Mouse (Mus musculus): ENCODE data around the gene Usp29. TPM values are rescaled to one million over a fixed set of nuclear protein-coding genes. Genes with fewer than 3 reads are reported as not detected.
"Not testable (repeated sequence)": the region's sequence is repeated elsewhere in the genome, so short reads cannot be mapped to it uniquely, and the experiment has no call there.

Usp29 gene
- polyA plus RNA-seq, 1 experiment from 2014 or later = 42.4 TPM

DNA sequence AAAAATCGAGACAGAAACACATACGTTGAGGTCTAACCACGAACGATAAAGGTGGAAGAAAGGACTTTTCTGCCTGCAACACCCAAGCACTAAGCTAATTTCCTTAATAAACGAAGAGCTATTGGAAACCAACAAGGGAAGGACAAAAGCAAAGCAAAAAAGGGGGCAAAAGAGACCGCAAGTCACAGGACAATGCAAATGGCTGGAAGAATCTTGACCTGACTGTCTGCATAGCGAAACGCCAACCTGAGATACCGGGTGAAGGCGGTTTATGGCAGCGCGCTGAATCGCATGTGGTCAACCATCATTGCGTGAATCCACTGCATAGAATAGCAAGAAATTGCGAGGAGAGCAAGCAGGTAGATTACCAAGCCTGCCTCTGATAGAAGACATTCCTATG is 423 bp downstream of the Usp29 start:
- Histone ChIP-seq H3K27ac (peak overlapping the region; percentile 92), H3K9ac (peak overlapping the region; percentile 71), H3K36me3 (replicated peaks) (no peaks in the 10 kb centered on the region), H3K4me2 (peak overlapping the region; percentile 50), H3K4me1 (0 out of 2 replicates have a peak, but pooled peaks cover 3% of the 10 kb centered on the region), H3K9me3 (peaks cover 20% of the 10 kb centered on the region; the same call in 1 of the 2 replicates), H3K27me3 (replicated peaks) (no peaks in the 10 kb centered on the region), H3K4me3 (peak overlapping the region; percentile 65)
- 46% methylated on average over 15 of the region's 15 CpGs for WGBS
- no peak for ATAC-seq (replicated peaks)

DNA sequence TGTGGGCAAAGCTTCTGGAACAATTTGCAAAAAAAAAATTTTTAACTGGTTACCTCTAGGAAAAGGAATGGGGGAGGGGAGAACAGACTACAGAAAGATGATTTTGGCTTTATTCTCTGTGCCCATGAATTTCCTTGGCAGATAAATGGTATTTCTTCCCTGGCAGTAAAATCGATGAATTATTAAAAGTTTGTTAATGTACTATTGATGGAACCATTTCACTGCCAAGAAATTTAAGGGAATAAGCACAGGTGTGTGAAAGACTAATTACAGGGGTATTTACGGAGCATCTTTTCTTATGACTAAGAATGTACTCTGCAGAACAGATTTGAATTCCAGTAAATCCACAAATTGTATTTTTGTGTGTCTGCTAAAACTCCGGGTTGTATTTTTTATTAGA is 995 bp downstream of the Usp29 start:
- Histone ChIP-seq H3K4me3 (peak overlapping the region; percentile 65), H3K4me1 (0 out of 2 replicates have a peak, but pooled peaks cover 2% of the 10 kb centered on the region), H3K4me2 (peak overlapping the region; percentile 50), H3K27me3 (replicated peaks) (no peaks in the 10 kb centered on the region), H3K27ac (peak overlapping the region; percentile 92; the same call in 1 of the 2 replicates), H3K36me3 (replicated peaks) (no peaks in the 10 kb centered on the region), H3K9ac (peak overlapping the region; percentile 71), H3K9me3 (peaks cover 20% of the 10 kb centered on the region; the same call in 1 of the 2 replicates)
- WGBS = 42% methylated on average over 3 of the region's 3 CpGs
- no peak for ATAC-seq (replicated peaks)

DNA sequence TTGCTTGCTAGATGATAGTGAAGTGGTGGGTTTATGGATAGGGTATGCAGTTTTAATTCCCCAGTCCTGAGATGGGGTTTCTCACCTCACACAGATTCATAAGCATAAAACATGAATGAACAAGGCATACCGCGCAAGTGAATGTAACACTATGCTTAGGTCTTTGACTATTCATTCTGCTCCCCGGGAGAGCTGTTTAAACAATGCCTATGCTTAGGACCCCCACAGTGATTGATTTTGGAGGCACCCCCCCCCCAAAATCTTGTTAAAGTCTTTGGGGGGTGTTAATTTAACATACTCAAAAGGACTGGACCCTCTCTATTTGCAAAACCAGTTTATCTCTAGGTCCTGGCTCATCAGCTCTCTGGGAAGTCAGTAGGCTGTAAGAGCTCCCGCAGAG is 1.6 kb downstream of the Usp29 start:
- peak overlapping the region; percentile 50 for H3K4me2 ChIP-seq
- peak overlapping the region; percentile 61 for H3K27ac ChIP-seq
- no peaks in the 10 kb centered on the region for H3K36me3 ChIP-seq (replicated peaks)
- peak overlapping the region; percentile 65 for H3K4me3 ChIP-seq
- peaks cover 20% of the 10 kb centered on the region; the same call in 1 of the 2 replicates for H3K9me3 ChIP-seq
- no peaks in the 10 kb centered on the region for H3K4me1 ChIP-seq
- no peak for ATAC-seq (replicated peaks)
- no peaks in the 10 kb centered on the region for H3K27me3 ChIP-seq (replicated peaks)
- WGBS = 40% methylated on average over 4 of the region's 4 CpGs
- peak overlapping the region; percentile 71 for H3K9ac ChIP-seq

DNA sequence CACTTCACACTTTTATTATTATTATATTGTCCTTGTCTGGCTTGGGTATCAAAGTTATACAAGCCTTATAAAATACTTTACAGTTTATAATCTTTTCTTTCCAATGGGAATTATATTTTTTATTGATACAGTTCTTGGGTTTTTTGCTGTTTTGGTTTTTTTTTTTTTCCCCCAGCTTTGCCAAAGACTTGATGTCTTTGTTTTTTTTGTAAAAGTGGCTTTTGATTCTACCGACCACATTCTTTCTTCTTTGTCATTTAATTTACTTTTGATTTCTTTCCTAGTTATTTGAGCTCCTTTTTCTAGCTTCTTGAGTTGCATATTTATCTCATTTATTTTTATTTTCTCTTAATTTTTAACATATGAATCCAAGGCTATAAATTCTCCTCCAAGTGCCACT is 5.7 kb downstream of the Usp29 start:
- no peaks in the 10 kb centered on the region for H3K9me3 ChIP-seq
- H3K4me2 ChIP-seq = peak overlapping the region; percentile 15; the same call in 1 of the 2 replicates
- H3K27me3 ChIP-seq (replicated peaks) = no peaks in the 10 kb centered on the region
- no peak for ATAC-seq (replicated peaks)
- no peaks in the 10 kb centered on the region for H3K36me3 ChIP-seq (replicated peaks)
- no peak overlapping the region for H3K27ac ChIP-seq
- 68% methylated on average over 1 of the region's 1 CpGs for WGBS
- no peak overlapping the region for H3K4me3 ChIP-seq
- H3K4me1 ChIP-seq = no peaks in the 10 kb centered on the region
- H3K9ac ChIP-seq = no peak overlapping the region

DNA sequence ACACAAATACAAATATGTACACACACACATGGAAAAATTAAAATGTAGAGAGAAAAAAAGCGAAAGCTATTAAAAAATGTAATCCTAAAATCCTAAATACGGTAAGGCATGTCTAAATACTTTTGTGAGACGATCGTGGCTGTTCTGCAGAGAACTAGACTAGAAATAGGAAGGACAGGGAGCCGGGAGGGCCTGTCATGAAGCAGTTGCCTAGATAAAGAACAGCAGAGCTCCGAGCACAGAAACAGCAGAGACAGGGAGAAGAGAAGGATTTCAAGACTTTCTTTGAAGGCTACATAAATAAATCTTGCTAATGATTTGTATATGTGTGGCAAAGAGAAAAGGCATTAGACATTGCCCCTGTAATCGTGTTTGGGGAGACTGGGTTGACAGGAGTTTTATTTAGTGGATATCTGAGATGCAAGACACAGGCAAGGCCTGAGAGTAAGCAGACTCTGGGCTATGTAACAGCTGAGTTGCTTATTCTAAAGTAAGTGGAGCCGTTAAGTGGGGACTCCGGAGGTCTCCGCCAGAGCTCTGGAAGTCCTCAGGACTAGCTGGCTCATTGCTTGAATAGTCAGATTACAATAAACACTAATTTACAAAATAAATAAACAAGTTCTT is 14.0 kb downstream of the Usp29 start:
- ATAC-seq (replicated peaks) = no peak
- 0 out of 2 replicates have a peak, but pooled peaks cover 8% of the 10 kb centered on the region for H3K4me1 ChIP-seq
- no peaks in the 10 kb centered on the region for H3K36me3 ChIP-seq (replicated peaks)
- no peaks in the 10 kb centered on the region for H3K9me3 ChIP-seq
- no peaks in the 10 kb centered on the region for H3K27me3 ChIP-seq (replicated peaks)
- no peak overlapping the region for H3K4me3 ChIP-seq
- WGBS = 74% methylated on average over 10 of the region's 10 CpGs
- H3K4me2 ChIP-seq = no peak overlapping the region
- H3K27ac ChIP-seq = no peak overlapping the region
- H3K9ac ChIP-seq = no peak overlapping the region

DNA sequence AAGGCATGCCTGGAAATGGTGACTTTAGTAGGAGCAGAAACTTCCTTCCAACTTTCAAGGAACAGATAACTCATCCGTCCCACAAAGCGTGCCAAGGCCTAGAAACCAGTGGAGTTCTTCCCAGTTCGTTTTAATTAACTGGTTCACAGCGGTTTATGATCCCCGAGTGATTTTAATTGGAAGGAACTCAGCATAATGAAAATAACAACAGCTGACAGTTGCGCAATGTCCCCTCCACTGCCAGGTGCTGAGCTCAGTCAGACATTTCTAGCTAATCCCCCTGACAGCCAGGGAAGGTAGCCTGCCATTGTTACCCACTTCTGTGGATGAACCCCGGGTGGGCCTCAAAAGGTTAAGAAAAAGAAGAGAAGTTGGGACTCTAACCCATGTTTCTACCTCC is 18.8 kb downstream of the Usp29 start:
- WGBS = 41% methylated on average over 7 of the region's 7 CpGs
- Histone ChIP-seq H3K36me3 (replicated peaks) (no peaks in the 10 kb centered on the region), H3K27me3 (replicated peaks) (no peaks in the 10 kb centered on the region), H3K4me1 (peaks cover 32% of the 10 kb centered on the region), H3K4me3 (no peak overlapping the region), H3K9ac (no peak overlapping the region), H3K4me2 (no peak overlapping the region), H3K9me3 (no peaks in the 10 kb centered on the region), H3K27ac (no peak overlapping the region)
- no peak for ATAC-seq (replicated peaks)

DNA sequence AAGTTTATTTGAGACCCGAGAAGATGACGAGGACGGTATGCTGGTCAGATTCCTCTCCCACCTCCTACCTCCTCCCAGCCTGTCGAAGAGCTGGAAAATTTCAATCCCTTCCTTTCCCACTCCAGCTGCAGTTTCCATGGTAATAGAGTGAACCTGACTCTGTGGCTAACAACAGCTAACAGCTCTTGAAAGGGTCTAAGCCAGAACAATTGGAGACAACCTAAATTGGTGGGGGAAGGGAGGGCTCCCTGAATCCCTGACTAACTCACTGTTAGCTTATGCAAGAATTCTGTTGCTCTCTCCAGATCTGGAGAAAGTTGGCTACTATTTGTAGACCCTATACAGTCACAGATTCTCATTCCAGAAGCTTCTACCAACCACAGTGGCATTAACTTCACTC is 23.1 kb downstream of the Usp29 start:
- Histone ChIP-seq H3K4me2 (no peak overlapping the region), H3K36me3 (replicated peaks) (no peaks in the 10 kb centered on the region), H3K4me3 (no peak overlapping the region), H3K27ac (peak overlapping the region; percentile 70), H3K4me1 (peaks cover 29% of the 10 kb centered on the region), H3K9me3 (no peaks in the 10 kb centered on the region), H3K27me3 (replicated peaks) (no peaks in the 10 kb centered on the region), H3K9ac (no peak overlapping the region)
- peak; percentile 90 for ATAC-seq (replicated peaks)
- 2% methylated on average over 4 of the region's 4 CpGs for WGBS

- Histone ChIP-seq H3K4me2 (no peak overlapping the region), H3K27ac (no peak overlapping the region), H3K9ac (no peak overlapping the region), H3K4me1 (peaks cover 15% of the 10 kb centered on the region), H3K27me3 (replicated peaks) (no peaks in the 10 kb centered on the region), H3K36me3 (replicated peaks) (no peaks in the 10 kb centered on the region), H3K9me3 (no peaks in the 10 kb centered on the region), H3K4me3 (no peak overlapping the region)
- ATAC-seq (replicated peaks) = no peak
- WGBS = 76% methylated on average over 4 of the region's 4 CpGs
Observed at GRCm38 (mm10) chr7:6756777-6757291, 26.5 kb downstream of the Usp29 start.

DNA sequence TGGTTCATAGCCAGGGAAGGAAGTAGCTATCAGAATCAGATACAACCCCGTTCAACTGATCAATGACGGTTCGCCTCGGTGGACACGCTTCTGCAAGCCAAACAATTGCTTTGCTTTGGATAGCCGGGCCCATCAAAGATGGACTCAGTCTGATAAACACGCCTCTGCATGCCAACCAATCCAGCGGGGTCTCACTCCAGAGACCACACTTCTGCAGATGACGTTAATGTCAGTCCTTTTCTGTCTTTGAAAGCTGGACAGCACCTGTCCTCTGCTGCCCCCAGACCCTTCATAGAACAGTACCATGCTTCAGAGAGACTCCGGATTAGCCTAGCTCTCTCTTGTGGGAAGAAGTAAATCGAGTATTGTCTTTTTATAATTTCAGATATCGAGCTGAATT is 29.3 kb downstream of the Usp29 start:
- Histone ChIP-seq H3K27ac (no peak overlapping the region), H3K36me3 (replicated peaks) (no peaks in the 10 kb centered on the region), H3K4me1 (0 out of 2 replicates have a peak, but pooled peaks cover 3% of the 10 kb centered on the region), H3K4me2 (no peak overlapping the region), H3K27me3 (replicated peaks) (no peaks in the 10 kb centered on the region), H3K9me3 (no peaks in the 10 kb centered on the region), H3K4me3 (no peak overlapping the region), H3K9ac (no peak overlapping the region)
- ATAC-seq (replicated peaks) = no peak
- WGBS = 63% methylated on average over 12 of the region's 12 CpGs

- H3K36me3 ChIP-seq (replicated peaks) = no peaks in the 10 kb centered on the region
- no peak for ATAC-seq (replicated peaks)
- WGBS = 20% methylated on average over 6 of the region's 6 CpGs
- H3K4me2 ChIP-seq = no peak overlapping the region
- no peak overlapping the region for H3K27ac ChIP-seq
- no peaks in the 10 kb centered on the region for H3K9me3 ChIP-seq
- no peaks in the 10 kb centered on the region for H3K27me3 ChIP-seq (replicated peaks)
- no peak overlapping the region for H3K4me3 ChIP-seq
- 0 out of 2 replicates have a peak, but pooled peaks cover 3% of the 10 kb centered on the region for H3K4me1 ChIP-seq
- H3K9ac ChIP-seq = no peak overlapping the region
Observed at GRCm38 (mm10) chr7:6760170-6760569, 29.8 kb downstream of the Usp29 start.

GRCm38 (mm10) chr7:6765240-6765639 is 34.9 kb downstream of the Usp29 start:
- Histone ChIP-seq H3K9me3 (no peaks in the 10 kb centered on the region), H3K27me3 (replicated peaks) (no peaks in the 10 kb centered on the region), H3K4me1 (peaks cover 4% of the 10 kb centered on the region), H3K36me3 (replicated peaks) (no peaks in the 10 kb centered on the region), H3K4me2 (no peak overlapping the region), H3K9ac (no peak overlapping the region), H3K4me3 (no peak overlapping the region), H3K27ac (no peak overlapping the region)
- ATAC-seq (replicated peaks) = no peak
- WGBS = 64% methylated on average over 5 of the region's 5 CpGs

GRCm38 (mm10) chr7:6770286-6770685 is 39.9 kb downstream of the Usp29 start:
- Histone ChIP-seq H3K27me3 (replicated peaks) (no peaks in the 10 kb centered on the region), H3K36me3 (replicated peaks) (no peaks in the 10 kb centered on the region), H3K9ac (no peak overlapping the region), H3K4me3 (no peak overlapping the region), H3K27ac (peak overlapping the region; percentile 32; the same call in 1 of the 2 replicates), H3K4me2 (no peak overlapping the region), H3K4me1 (peaks cover 5% of the 10 kb centered on the region), H3K9me3 (no peaks in the 10 kb centered on the region)
- ATAC-seq (replicated peaks) = no peak; the same call in 1 of the 2 replicates
- whole genome bisulfite sequencing = 3% methylated on average over 8 of the region's 8 CpGs

- not testable (repeated sequence) for H3K4me2 ChIP-seq; H3K36me3 ChIP-seq (replicated peaks); H3K4me3 ChIP-seq; H3K27ac ChIP-seq; H3K27me3 ChIP-seq (replicated peaks); H3K4me1 ChIP-seq; ATAC-seq (replicated peaks); H3K9ac ChIP-seq; H3K9me3 ChIP-seq
- WGBS = 59% methylated on average over 11 of the region's 11 CpGs
Observed at GRCm38 (mm10) chr7:6773865-6774413, 43.6 kb downstream of the Usp29 start.
